Mouse (Mus musculus) intestine, embryonic 14.5 days (tissue): ENCODE results near the gene C3. TPM values are rescaled to one million over a fixed set of nuclear protein-coding genes. Genes with fewer than 3 reads are reported as not detected.

Experiments used
- ATAC-seq: fragments of 200-750 bp; cut with Nextera tagmentation; replicated peaks from 2 replicates; pipeline ENCODE4 v1.8.0; 2017; ENCODE audit warnings: low read depth, moderate number of reproducible peaks, moderate TSS enrichment, moderate library complexity; ENCODE audit not compliant: low FRiP score, low TSS enrichment
- DNase-seq: peaks from one replicate; pipeline ENCODE4 v3.0.0-alpha.2; 2018; ENCODE audit warnings: low spot score
- H3K27ac ChIP-seq: fragments of 300-500 bp; sonication (generic); 2 replicates; pipeline ENCODE4 v1.5.1; 2014; ENCODE audit warnings: low read depth, mild to moderate bottlenecking, control low read depth
- H3K27me3 ChIP-seq: fragments of 300-500 bp; sonication (generic); replicated peaks from 2 replicates; pipeline ENCODE4 v1.6.1; 2014; ENCODE audit warnings: low read length, control low read depth; ENCODE audit not compliant: control insufficient read depth, insufficient read depth
- H3K36me3 ChIP-seq: fragments of 300-500 bp; sonication (generic); 2 replicates; pipeline ENCODE4 v1.6.1; 2014; ENCODE audit warnings: low read length, control low read depth; ENCODE audit not compliant: control insufficient read depth, insufficient read depth
- H3K4me1 ChIP-seq: fragments of 300-500 bp; sonication (generic); replicated peaks from 2 replicates; pipeline ENCODE4 v1.6.1; 2014; ENCODE audit warnings: low read length, control low read depth, mixed read lengths; ENCODE audit not compliant: control insufficient read depth, insufficient read depth
- H3K4me2 ChIP-seq: fragments of 300-500 bp; sonication (generic); 2 replicates; pipeline ENCODE4 v1.6.1; 2014; ENCODE audit warnings: low read length
- H3K4me3 ChIP-seq: fragments of 300-500 bp; sonication (generic); 2 replicates; pipeline ENCODE4 v1.5.1; 2014; ENCODE audit warnings: low read depth, low read length, control low read depth, mixed read lengths
- H3K9ac ChIP-seq: fragments of 300-500 bp; sonication (generic); 2 replicates; pipeline ENCODE4 v1.6.1; 2014; ENCODE audit warnings: mild to moderate bottlenecking, low read length
- H3K9me3 ChIP-seq: fragments of 300-500 bp; sonication (generic); 2 replicates; pipeline ENCODE4 v1.6.1; 2016; ENCODE audit warnings: low read length, control low read depth; ENCODE audit not compliant: control insufficient read depth
- WGBS: fragments of 180-500 bp; shearing (Covaris S2); extraction: QIAGEN DNeasy Blood & Tissue Kit; methylation state at CpG from one replicate; pipeline ENCODE4 v1.1.7; 2014; 5-methylcytosine and 5-hydroxymethylcytosine counted together
- polyA plus RNA-seq: library from polyadenylated mRNA; unstranded; fragments of >200 nt; fragmentation: Nextera tagmentation; extraction: Ambion mirVana; gene quantifications from 2 replicates; pipeline ENCODE4 v1.2.1, GENCODE M21; 2014

The C3 gene
- polyA plus RNA-seq, 1 experiment from 2014 or later, result 0.66 TPM

- DNase-seq, result peak; percentile 66
- H3K27ac ChIP-seq, result peak overlapping the region; percentile 16
- 39% methylated on average over 7 of the region's 7 CpGs for WGBS
- H3K4me1 ChIP-seq, result 0 out of 2 replicates have a peak, but pooled peaks cover 8% of the 10 kb centered on the region
- ATAC-seq, result peak; percentile 71
- H3K9me3 ChIP-seq, result no peaks in the 10 kb centered on the region
- H3K27me3 ChIP-seq, result no peaks in the 10 kb centered on the region
- peaks cover 33% of the 10 kb centered on the region for H3K36me3 ChIP-seq
- H3K9ac ChIP-seq, result no peak overlapping the region
- no peak overlapping the region for H3K4me3 ChIP-seq
- H3K4me2 ChIP-seq, result peak overlapping the region; percentile 28
Observed at GRCm38 (mm10) chr17:57233038-57233437, 5.1 kb upstream of the C3 start.

- ATAC-seq (no peak), DNase-seq (no peak)
- 100% methylated on average over 1 of the region's 1 CpGs for WGBS
- Histone ChIP-seq H3K4me1 (0 out of 2 replicates have a peak, but pooled peaks cover 8% of the 10 kb centered on the region), H3K4me3 (no peak overlapping the region), H3K36me3 (peaks cover 25% of the 10 kb centered on the region), H3K27me3 (no peaks in the 10 kb centered on the region), H3K9ac (no peak overlapping the region), H3K9me3 (no peaks in the 10 kb centered on the region), H3K4me2 (no peak overlapping the region), H3K27ac (no peak overlapping the region)
Observed at GRCm38 (mm10) chr17:57232200-57232599, 4.3 kb upstream of the C3 start.

- DNase-seq (no peak), ATAC-seq (no peak)
- Histone ChIP-seq H3K36me3 (peaks cover 18% of the 10 kb centered on the region), H3K9me3 (no peaks in the 10 kb centered on the region), H3K27me3 (no peaks in the 10 kb centered on the region), H3K9ac (no peak overlapping the region), H3K4me3 (no peak overlapping the region), H3K27ac (no peak overlapping the region), H3K4me2 (no peak overlapping the region), H3K4me1 (0 out of 2 replicates have a peak, but pooled peaks cover 8% of the 10 kb centered on the region)
Observed at GRCm38 (mm10) chr17:57231321-57231771, 3.4 kb upstream of the C3 start.

GRCm38 (mm10) chr17:57230728-57231125 is 2.8 kb upstream of the C3 start:
- Histone ChIP-seq H3K4me1 (0 out of 2 replicates have a peak, but pooled peaks cover 8% of the 10 kb centered on the region), H3K27me3 (no peaks in the 10 kb centered on the region), H3K9me3 (no peaks in the 10 kb centered on the region), H3K9ac (no peak overlapping the region), H3K36me3 (peaks cover 14% of the 10 kb centered on the region), H3K4me2 (no peak overlapping the region), H3K4me3 (no peak overlapping the region), H3K27ac (no peak overlapping the region)
- WGBS, result 43% methylated on average over 6 of the region's 6 CpGs
- no peak for DNase-seq
- no peak for ATAC-seq

GRCm38 (mm10) chr17:57229851-57230727 is 2.2 kb upstream of the C3 start:
- Histone ChIP-seq H3K27ac (no peak overlapping the region), H3K4me2 (no peak overlapping the region), H3K9me3 (no peaks in the 10 kb centered on the region), H3K4me3 (no peak overlapping the region), H3K9ac (no peak overlapping the region), H3K4me1 (0 out of 2 replicates have a peak, but pooled peaks cover 8% of the 10 kb centered on the region), H3K27me3 (0 out of 2 replicates have a peak, but pooled peaks cover 2% of the 10 kb centered on the region), H3K36me3 (peaks cover 10% of the 10 kb centered on the region; the same call in 1 of the 2 replicates)
- DNase-seq, result no peak
- WGBS, result 79% methylated on average over 15 of the region's 15 CpGs
- ATAC-seq, result no peak

GRCm38 (mm10) chr17:57228873-57229272 is 937 bp upstream of the C3 start:
- H3K4me3 ChIP-seq, result no peak overlapping the region
- no peak overlapping the region for H3K27ac ChIP-seq
- WGBS, result 70% methylated on average over 3 of the region's 3 CpGs
- DNase-seq, result no peak
- H3K4me1 ChIP-seq, result 0 out of 2 replicates have a peak, but pooled peaks cover 8% of the 10 kb centered on the region
- H3K36me3 ChIP-seq, result no peaks in the 10 kb centered on the region
- no peak overlapping the region for H3K9ac ChIP-seq
- H3K4me2 ChIP-seq, result no peak overlapping the region
- H3K9me3 ChIP-seq, result no peaks in the 10 kb centered on the region
- no peak for ATAC-seq
- 0 out of 2 replicates have a peak, but pooled peaks cover 4% of the 10 kb centered on the region for H3K27me3 ChIP-seq

- WGBS, result 89% methylated on average over 2 of the region's 2 CpGs
- 0 out of 2 replicates have a peak, but pooled peaks cover 4% of the 10 kb centered on the region for H3K27me3 ChIP-seq
- H3K4me1 ChIP-seq, result 0 out of 2 replicates have a peak, but pooled peaks cover 4% of the 10 kb centered on the region
Observed at GRCm38 (mm10) chr17:57227468-57227867, 468 bp downstream of the C3 start.

GRCm38 (mm10) chr17:57223313-57223712 is 4.6 kb downstream of the C3 start:
- no peaks in the 10 kb centered on the region for H3K4me1 ChIP-seq
- DNase-seq, result no peak
- no peak overlapping the region for H3K4me2 ChIP-seq
- ATAC-seq, result no peak
- no peak overlapping the region for H3K9ac ChIP-seq
- 81% methylated on average over 9 of the region's 9 CpGs for WGBS
- no peak overlapping the region for H3K4me3 ChIP-seq
- H3K9me3 ChIP-seq, result no peaks in the 10 kb centered on the region
- H3K27ac ChIP-seq, result no peak overlapping the region
- H3K27me3 ChIP-seq, result 0 out of 2 replicates have a peak, but pooled peaks cover 4% of the 10 kb centered on the region
- H3K36me3 ChIP-seq, result no peaks in the 10 kb centered on the region

More at GRCm38 (mm10) chr17:57227468-57227867, 468 bp downstream of the C3 start:
- no peaks in the 10 kb centered on the region for H3K9me3 ChIP-seq
- H3K9ac ChIP-seq, result no peak overlapping the region
- DNase-seq (no peak), ATAC-seq (no peak)
- no peaks in the 10 kb centered on the region for H3K36me3 ChIP-seq
- H3K4me3 ChIP-seq, result no peak overlapping the region
- no peak overlapping the region for H3K27ac ChIP-seq
- no peak overlapping the region for H3K4me2 ChIP-seq
